Mouse (Mus musculus) bone marrow macrophage, adult 2 months (primary cell): ENCODE measurements around the gene Nphp3. TPM values are rescaled to one million over a fixed set of nuclear protein-coding genes. Genes with fewer than 3 reads are reported as not detected.

Experiments used
- H3K27ac ChIP-seq: 2 replicates; pipeline ENCODE4 v1.5.1; 2012; ENCODE audit warnings: low read depth, low read length; ENCODE audit not compliant: insufficient read depth
- H3K4me1 ChIP-seq: 2 replicates; pipeline ENCODE4 v1.6.1; 2012; ENCODE audit warnings: low read length; ENCODE audit not compliant: control insufficient read depth, insufficient read depth
- H3K4me3 ChIP-seq: 2 replicates; pipeline ENCODE4 v1.5.1; 2012; ENCODE audit warnings: mild to moderate bottlenecking, low read length, moderate library complexity; ENCODE audit not compliant: insufficient read depth
- CTCF ChIP-seq: IDR thresholded peaks from 2 replicates; pipeline ENCODE4 v1.5.1; 2012; ENCODE audit warnings: low read depth, mild to moderate bottlenecking, low read length, moderate library complexity
- POLR2A ChIP-seq: IDR thresholded peaks from 2 replicates; pipeline ENCODE4 v1.6.1; 2012; ENCODE audit warnings: mild to moderate bottlenecking, low read depth, low read length, borderline replicate concordance
- polyA plus RNA-seq: library from polyadenylated mRNA; stranded (reverse); fragments of >200 nt; gene quantifications from 2 replicates; pipeline ENCODE4 v1.2.4, GENCODE M21; 2012; ENCODE audit not compliant: missing spikeins, insufficient read depth, insufficient read length

Nphp3 gene
- polyA plus RNA-seq, 1 experiment, result 2.9 TPM

DNA sequence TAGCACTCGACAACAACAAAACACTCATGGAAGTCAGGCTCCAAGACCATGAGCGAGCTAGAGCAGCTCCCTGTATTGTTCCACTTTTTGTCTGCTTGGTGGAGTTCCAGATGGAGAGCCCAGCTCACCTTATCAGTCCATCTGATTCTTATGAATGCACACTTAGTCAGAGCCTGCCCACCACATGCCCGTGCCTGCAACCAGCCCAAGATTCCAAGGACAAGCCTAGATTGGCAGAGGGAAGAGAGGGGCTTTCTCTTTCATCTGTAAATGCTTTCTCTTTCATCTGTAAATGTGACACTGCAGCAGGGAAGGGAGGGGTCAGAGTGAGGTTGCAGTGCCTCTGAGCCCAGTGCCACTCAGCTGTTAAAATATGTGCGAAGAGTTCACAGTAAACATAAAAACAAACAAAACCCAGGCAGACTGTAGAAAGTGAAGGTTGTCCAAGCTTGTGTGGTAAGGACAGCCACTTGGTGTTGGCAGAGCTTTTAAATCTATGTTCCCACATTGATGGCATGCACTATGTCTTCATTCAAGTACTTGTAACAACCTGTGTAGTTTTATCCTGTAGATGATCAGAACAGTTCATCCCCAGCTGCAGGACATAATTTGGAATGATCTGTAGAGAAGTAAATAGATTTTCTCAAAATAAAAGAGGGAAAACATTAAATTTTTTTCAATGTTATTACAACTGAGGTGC, 83.5 kb downstream of the Nphp3 start:
- TF ChIP-seq CTCF (no peak), POLR2A (no peak)
- Histone ChIP-seq H3K4me3 (no peak overlapping the region), H3K4me1 (no peaks in the 10 kb centered on the region), H3K27ac (no peak overlapping the region)

DNA sequence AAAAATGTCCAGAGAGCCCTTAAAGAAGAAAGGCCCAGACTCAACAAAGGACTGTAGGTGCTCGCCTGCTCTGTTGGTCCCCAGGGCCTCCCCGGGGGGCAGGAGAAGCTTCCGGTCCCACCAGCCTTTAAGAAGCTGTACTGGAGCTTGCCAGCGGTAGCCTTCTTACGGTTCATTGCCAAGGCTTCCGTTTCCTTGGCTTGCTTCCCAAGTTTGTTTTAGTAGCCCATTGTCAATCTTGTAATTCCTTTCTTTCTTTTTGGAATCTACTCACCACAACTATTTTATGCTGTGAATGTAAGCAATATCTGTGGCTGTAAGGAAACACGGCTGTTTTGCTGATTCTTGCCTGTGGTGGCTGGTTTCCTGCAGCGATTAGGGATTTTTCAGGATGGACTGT, 86.2 kb downstream of the Nphp3 start:
- H3K4me1 ChIP-seq, result no peaks in the 10 kb centered on the region; the same call in 1 of the 2 replicates
- no peak overlapping the region for H3K4me3 ChIP-seq
- TF ChIP-seq POLR2A, result no peak
- no peak for TF ChIP-seq CTCF
- no peak overlapping the region for H3K27ac ChIP-seq

DNA sequence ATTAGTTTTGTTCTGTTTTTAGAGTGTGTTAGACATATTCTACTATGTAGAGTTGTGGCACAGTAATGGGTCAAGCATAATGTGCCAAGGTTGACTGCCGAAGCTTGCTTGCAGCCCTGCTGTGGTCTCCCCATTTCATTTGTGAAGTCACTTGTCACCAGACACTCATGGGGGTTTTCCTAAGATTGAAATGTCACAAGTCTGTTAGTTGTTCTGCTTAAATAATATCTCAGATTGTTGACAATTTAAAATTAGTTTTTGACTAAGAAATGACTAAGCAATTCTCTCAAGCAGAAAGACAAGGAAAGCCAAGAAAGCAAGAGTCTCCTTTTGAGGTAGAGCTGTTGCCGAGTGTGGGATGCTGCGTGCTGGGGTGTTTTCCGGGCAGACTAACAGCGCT, 90.6 kb downstream of the Nphp3 start:
- TF ChIP-seq POLR2A (no peak), CTCF (no peak)
- no peak overlapping the region for H3K4me3 ChIP-seq
- H3K27ac ChIP-seq, result no peak overlapping the region
- H3K4me1 ChIP-seq, result no peaks in the 10 kb centered on the region; the same call in 1 of the 2 replicates

Other genes with a start within 250 kb of the Nphp3 start
- gene Tmem108, start 240.7 kb upstream of the Nphp3 start, polyA plus RNA-seq, result 0.19 TPM in 1 of 2 replicates, not detected in the other
- gene Gm28305, start 38.1 kb downstream of the Nphp3 start, polyA plus RNA-seq, result not detected in 2 replicates
- gene Uba5, start 60.6 kb downstream of the Nphp3 start, polyA plus RNA-seq, result 31.6 and 32.9 TPM in 2 replicates
- gene Acad11, start 60.8 kb downstream of the Nphp3 start, polyA plus RNA-seq, result 11.1 and 15.5 TPM in 2 replicates
- gene Ackr4, start 124.4 kb downstream of the Nphp3 start, polyA plus RNA-seq, result not detected in 2 replicates